Mouse (Mus musculus): Measurements from ENCODE around the gene Adcyap1r1. TPM values are rescaled to one million over a fixed set of nuclear protein-coding genes. Genes with fewer than 3 reads are reported as not detected.

Gene Adcyap1r1
- total and polyA plus RNA-seq, 2 experiments from 2014 or later, result 72.2 to 236 TPM

GRCm38 (mm10) chr6:55520237-55521095 lies 68.7 kb downstream of the Adcyap1r1 start:
- Histone ChIP-seq H3K36me3 (ENCODE audit: insufficient read depth, low read length) (no peaks in the 10 kb centered on the region), H3K4me1 (ENCODE audit: insufficient read depth, low read length) (no peaks in the 10 kb centered on the region), H3K27me3 (ENCODE audit: insufficient read depth, low read length) (no peaks in the 10 kb centered on the region), H3K4me2 (ENCODE audit: low read depth, low read length) (peak overlapping the region; percentile 34; the same call in 1 of the 2 replicates), H3K4me3 (ENCODE audit: low read length) (no peak overlapping the region), H3K27ac (no peak overlapping the region), H3K9ac (replicated peaks; ENCODE audit: low read length) (no peak overlapping the region), H3K9me3 (ENCODE audit: low read length) (no peaks in the 10 kb centered on the region)
- peak; percentile 91 for DNase-seq (ENCODE audit: low spot score)
- TF ChIP-seq CTCF (IDR thresholded peaks at IDR 0.05; ENCODE audit: low read depth), result peak; percentile 71
- 20% methylated on average over 10 of the region's 11 CpGs for WGBS
- peak; percentile 86 for ATAC-seq

- Histone ChIP-seq H3K4me2 (ENCODE audit: low read depth, low read length) (no peak overlapping the region), H3K9me3 (ENCODE audit: low read length) (no peaks in the 10 kb centered on the region), H3K36me3 (ENCODE audit: insufficient read depth, low read length) (no peaks in the 10 kb centered on the region), H3K4me1 (ENCODE audit: insufficient read depth, low read length) (no peaks in the 10 kb centered on the region), H3K9ac (replicated peaks; ENCODE audit: low read length) (no peak overlapping the region), H3K27me3 (ENCODE audit: insufficient read depth, low read length) (no peaks in the 10 kb centered on the region), H3K4me3 (ENCODE audit: low read length) (no peak overlapping the region), H3K27ac (no peak overlapping the region)
- no peak for DNase-seq (ENCODE audit: low spot score)
- WGBS, result 89% methylated on average over 2 of the region's 2 CpGs
- no peak for TF ChIP-seq CTCF (IDR thresholded peaks at IDR 0.05; ENCODE audit: low read depth)
- no peak for ATAC-seq
Observed at GRCm38 (mm10) chr6:55536469-55536868, 84.7 kb downstream of the Adcyap1r1 start.

GRCm38 (mm10) chr6:55539196-55539595 lies 87.4 kb downstream of the Adcyap1r1 start:
- 8% methylated on average over 10 of the region's 10 CpGs for WGBS
- peak; percentile 87 for ATAC-seq
- Histone ChIP-seq H3K9me3 (ENCODE audit: low read length) (no peaks in the 10 kb centered on the region), H3K4me2 (ENCODE audit: low read depth, low read length) (peak overlapping the region; percentile 47), H3K9ac (replicated peaks; ENCODE audit: low read length) (no peak overlapping the region), H3K4me3 (ENCODE audit: low read length) (no peak overlapping the region), H3K4me1 (ENCODE audit: insufficient read depth, low read length) (no peaks in the 10 kb centered on the region), H3K27me3 (ENCODE audit: insufficient read depth, low read length) (no peaks in the 10 kb centered on the region), H3K27ac (peak overlapping the region; percentile 32; the same call in 1 of the 2 replicates), H3K36me3 (ENCODE audit: insufficient read depth, low read length) (no peaks in the 10 kb centered on the region)
- no peak for TF ChIP-seq CTCF (IDR thresholded peaks at IDR 0.05; ENCODE audit: low read depth)
- DNase-seq (ENCODE audit: low spot score), result peak; percentile 70

- no peak for ATAC-seq
- Histone ChIP-seq H3K36me3 (ENCODE audit: insufficient read depth, low read length) (no peaks in the 10 kb centered on the region), H3K4me2 (ENCODE audit: low read depth, low read length) (no peak overlapping the region), H3K4me3 (ENCODE audit: low read length) (no peak overlapping the region), H3K27ac (no peak overlapping the region), H3K27me3 (ENCODE audit: insufficient read depth, low read length) (no peaks in the 10 kb centered on the region), H3K9me3 (ENCODE audit: low read length) (no peaks in the 10 kb centered on the region), H3K4me1 (ENCODE audit: insufficient read depth, low read length) (no peaks in the 10 kb centered on the region), H3K9ac (replicated peaks; ENCODE audit: low read length) (no peak overlapping the region)
- peak; percentile 72 for TF ChIP-seq CTCF (IDR thresholded peaks at IDR 0.05; ENCODE audit: low read depth)
- peak; percentile 67 for DNase-seq (ENCODE audit: low spot score)
- 43% methylated on average over 3 of the region's 3 CpGs for WGBS
Observed at GRCm38 (mm10) chr6:55542359-55542758, 90.6 kb downstream of the Adcyap1r1 start.

- Histone ChIP-seq H3K4me1 (ENCODE audit: insufficient read depth, low read length) (no peaks in the 10 kb centered on the region), H3K9me3 (ENCODE audit: low read length) (no peaks in the 10 kb centered on the region), H3K4me3 (ENCODE audit: low read length) (no peak overlapping the region), H3K27ac (no peak overlapping the region), H3K27me3 (ENCODE audit: insufficient read depth, low read length) (no peaks in the 10 kb centered on the region), H3K9ac (replicated peaks; ENCODE audit: low read length) (no peak overlapping the region), H3K4me2 (ENCODE audit: low read depth, low read length) (no peak overlapping the region), H3K36me3 (ENCODE audit: insufficient read depth, low read length) (no peaks in the 10 kb centered on the region)
- ATAC-seq (no peak), DNase-seq (ENCODE audit: low spot score) (no peak)
- WGBS, result 80% methylated on average over 4 of the region's 4 CpGs
- no peak for TF ChIP-seq CTCF (IDR thresholded peaks at IDR 0.05; ENCODE audit: low read depth)
Observed at GRCm38 (mm10) chr6:55543345-55543744, 91.6 kb downstream of the Adcyap1r1 start.

GRCm38 (mm10) chr6:55549211-55549610 lies 97.4 kb downstream of the Adcyap1r1 start:
- TF ChIP-seq CTCF (IDR thresholded peaks at IDR 0.05; ENCODE audit: low read depth), result no peak
- no peaks in the 10 kb centered on the region for H3K9me3 ChIP-seq (ENCODE audit: low read length)
- no peaks in the 10 kb centered on the region for H3K27me3 ChIP-seq (ENCODE audit: insufficient read depth, low read length)
- no peaks in the 10 kb centered on the region for H3K36me3 ChIP-seq (ENCODE audit: insufficient read depth, low read length)
- DNase-seq (ENCODE audit: low spot score), result no peak
- H3K27ac ChIP-seq, result no peak overlapping the region
- ATAC-seq, result no peak
- no peak overlapping the region for H3K4me2 ChIP-seq (ENCODE audit: low read depth, low read length)
- H3K9ac ChIP-seq (replicated peaks; ENCODE audit: low read length), result no peak overlapping the region
- H3K4me3 ChIP-seq (ENCODE audit: low read length), result no peak overlapping the region
- H3K4me1 ChIP-seq (ENCODE audit: insufficient read depth, low read length), result no peaks in the 10 kb centered on the region
- 91% methylated on average over 6 of the region's 6 CpGs for WGBS

- Histone ChIP-seq H3K4me2 (ENCODE audit: low read depth, low read length) (no peak overlapping the region), H3K27ac (no peak overlapping the region), H3K36me3 (ENCODE audit: insufficient read depth, low read length) (no peaks in the 10 kb centered on the region), H3K9ac (replicated peaks; ENCODE audit: low read length) (no peak overlapping the region), H3K4me3 (ENCODE audit: low read length) (no peak overlapping the region), H3K9me3 (ENCODE audit: low read length) (no peaks in the 10 kb centered on the region), H3K27me3 (ENCODE audit: insufficient read depth, low read length) (no peaks in the 10 kb centered on the region), H3K4me1 (ENCODE audit: insufficient read depth, low read length) (no peaks in the 10 kb centered on the region)
- TF ChIP-seq CTCF (IDR thresholded peaks at IDR 0.05; ENCODE audit: low read depth), result peak; percentile 56
- peak; percentile 73 for DNase-seq (ENCODE audit: low spot score)
- 42% methylated on average over 13 of the region's 13 CpGs for WGBS
- peak; percentile 78 for ATAC-seq
Observed at GRCm38 (mm10) chr6:55550926-55551325, 99.1 kb downstream of the Adcyap1r1 start.

Small RNA genes within 50 kb of the gene (microRNA-seq; reads per million reads assigned to microRNA genes)
- gene Gm44352, result 0 reads per million in 2 experiments

Other genes starting within 250 kb of the Adcyap1r1 start
- 10.4 and 11.7 TPM in 2 replicates for gene Mindy4, start 248.6 kb upstream of the Adcyap1r1 start, total RNA-seq (2014; rRNA removed)
- 8.2 and 8.4 TPM in 2 replicates for gene Mindy4, start 248.6 kb upstream of the Adcyap1r1 start, polyA plus RNA-seq (2015; fragmentation: Nextera tagmentation; extraction: Ambion mirVana)
- 17.0 and 32.6 TPM in 2 replicates for gene Aqp1, start 115.5 kb upstream of the Adcyap1r1 start, total RNA-seq (2014; rRNA removed)
- 19.5 and 21.7 TPM in 2 replicates for gene Aqp1, start 115.5 kb upstream of the Adcyap1r1 start, polyA plus RNA-seq (2015; fragmentation: Nextera tagmentation; extraction: Ambion mirVana)
- not detected in 2 replicates for gene Ghrhr, start 75.7 kb upstream of the Adcyap1r1 start, total RNA-seq (2014; rRNA removed)
- gene Ghrhr, start 75.7 kb upstream of the Adcyap1r1 start, polyA plus RNA-seq (2015; fragmentation: Nextera tagmentation; extraction: Ambion mirVana), result not detected in 2 replicates
- gene Neurod6, start 229.3 kb downstream of the Adcyap1r1 start, total RNA-seq (2014; rRNA removed), result 20.9 and 24.3 TPM in 2 replicates
- 29.2 and 31.1 TPM in 2 replicates for gene Neurod6, start 229.3 kb downstream of the Adcyap1r1 start, polyA plus RNA-seq (2015; fragmentation: Nextera tagmentation; extraction: Ambion mirVana)